Mouse (Mus musculus): ENCODE results near the gene Alx3. TPM values are rescaled to one million over a fixed set of nuclear protein-coding genes. Genes with fewer than 3 reads are reported as not detected.

The Alx3 gene
- polyA plus RNA-seq, 1 experiment from 2014 or later, result not detected

DNA sequence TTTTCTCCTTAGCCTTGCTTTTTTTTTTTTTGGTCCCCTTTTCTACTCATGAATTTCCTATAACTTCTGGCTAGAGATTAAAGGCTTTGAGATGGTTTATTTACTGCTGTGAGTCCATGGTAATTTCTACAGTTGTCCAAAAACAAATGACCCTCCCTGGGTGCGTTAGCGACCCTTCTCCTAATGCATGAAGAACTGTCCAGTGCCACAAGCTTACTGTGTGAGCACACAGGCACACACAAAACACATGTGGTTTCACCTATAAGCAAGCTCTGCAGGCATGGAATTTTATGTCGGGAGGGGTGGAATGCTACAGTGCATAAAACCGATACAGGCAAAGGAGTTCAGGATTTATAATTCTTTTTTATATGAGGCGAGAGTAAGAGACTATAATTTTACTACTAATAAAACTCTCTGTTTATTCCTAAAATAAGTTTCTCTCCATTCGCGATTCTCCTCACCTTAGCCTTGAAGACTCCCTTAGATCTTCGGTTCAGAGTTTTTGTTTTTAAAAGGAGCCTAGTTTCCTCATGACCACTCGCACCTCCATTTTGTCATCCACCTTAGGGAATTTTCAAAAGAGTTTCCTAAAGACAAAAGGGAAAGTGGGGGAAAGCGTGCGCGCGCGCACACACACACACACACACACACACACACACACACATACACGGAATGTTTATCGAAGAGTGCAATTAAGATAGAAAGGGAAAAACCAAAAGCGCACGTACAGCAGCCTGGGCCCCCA lies 12.5 kb upstream of the Alx3 start:
- ATAC-seq, result no peak
- peak overlapping the region; percentile 60 for H3K4me2 ChIP-seq (ENCODE audit: low read depth, low read length)
- no peak overlapping the region for H3K9ac ChIP-seq (replicated peaks)
- H3K9me3 ChIP-seq (ENCODE audit: low read length), result no peaks in the 10 kb centered on the region
- DNase-seq, result no peak
- peaks cover 2% of the 10 kb centered on the region; the same call in 1 of the 2 replicates for H3K4me1 ChIP-seq (ENCODE audit: insufficient read depth)
- no peak overlapping the region for H3K27ac ChIP-seq (ENCODE audit: low read depth)
- no peak for TF ChIP-seq EP300 (IDR thresholded peaks at IDR 0.05; ENCODE audit: low read depth)
- TF ChIP-seq CTCF (IDR thresholded peaks at IDR 0.05; ENCODE audit: low read depth), result no peak
- peaks cover 75% of the 10 kb centered on the region for H3K27me3 ChIP-seq (ENCODE audit: insufficient read depth, low read length)
- H3K36me3 ChIP-seq (replicated peaks; ENCODE audit: insufficient read depth, low read length), result no peaks in the 10 kb centered on the region
- H3K4me3 ChIP-seq (ENCODE audit: low read depth, low read length), result peak overlapping the region; percentile 33
- 4% methylated on average over 18 of the region's 18 CpGs for WGBS (ENCODE audit: insufficient replicate concordance)

DNA sequence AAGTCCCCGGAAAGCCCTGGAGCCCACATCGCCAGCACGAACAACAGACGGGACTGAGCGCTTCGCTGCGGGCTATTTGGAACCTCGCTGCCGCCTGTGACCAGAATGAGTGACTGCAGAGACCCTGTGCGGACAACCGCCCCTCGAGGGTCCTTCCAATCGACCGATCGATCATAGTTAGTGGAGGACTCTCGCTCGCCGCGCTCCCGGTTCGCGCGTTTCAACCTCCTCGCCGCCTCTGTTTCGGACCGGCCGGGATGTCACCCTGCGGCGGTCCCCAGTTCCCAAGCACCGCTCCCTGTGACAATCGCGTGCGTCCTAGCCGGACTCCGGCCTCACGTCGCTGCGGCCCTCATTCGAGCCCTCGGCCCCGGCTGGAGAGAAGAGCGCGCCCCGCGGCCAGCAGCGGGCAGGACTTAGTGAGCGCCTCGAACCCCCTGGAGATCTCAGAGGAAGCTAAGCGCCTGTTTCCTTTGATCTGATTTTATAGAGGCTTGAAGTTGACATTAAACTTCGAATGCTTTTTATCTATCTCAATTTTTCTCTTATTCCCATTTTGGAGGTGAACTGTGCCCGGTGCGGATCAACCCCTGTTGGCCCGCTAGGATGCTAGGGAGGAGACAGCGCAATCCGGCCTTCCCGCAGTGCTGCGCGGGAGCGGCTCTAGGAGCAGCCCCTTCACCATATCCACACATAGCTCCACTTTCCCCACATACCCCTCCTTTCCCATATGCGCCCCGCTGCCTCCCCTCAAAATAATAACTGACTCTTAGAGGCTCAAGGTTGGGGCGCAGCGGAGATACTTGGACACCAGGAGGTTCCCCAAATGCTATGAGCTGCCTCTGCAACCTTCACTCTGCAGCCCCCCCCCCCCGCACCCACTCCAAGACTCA lies 11.7 kb upstream of the Alx3 start:
- H3K4me1 ChIP-seq (ENCODE audit: insufficient read depth), result peaks cover 2% of the 10 kb centered on the region; the same call in 1 of the 2 replicates
- no peak for TF ChIP-seq CTCF (IDR thresholded peaks at IDR 0.05; ENCODE audit: low read depth)
- no peak for TF ChIP-seq EP300 (IDR thresholded peaks at IDR 0.05; ENCODE audit: low read depth)
- no peak overlapping the region for H3K9ac ChIP-seq (replicated peaks)
- H3K27me3 ChIP-seq (ENCODE audit: insufficient read depth, low read length), result peaks cover 79% of the 10 kb centered on the region
- DNase-seq, result no peak
- WGBS (ENCODE audit: insufficient replicate concordance), result 3% methylated on average over 65 of the region's 65 CpGs
- peak overlapping the region; percentile 60 for H3K4me2 ChIP-seq (ENCODE audit: low read depth, low read length)
- no peak overlapping the region for H3K27ac ChIP-seq (ENCODE audit: low read depth)
- H3K9me3 ChIP-seq (ENCODE audit: low read length), result no peaks in the 10 kb centered on the region
- ATAC-seq, result no peak
- no peaks in the 10 kb centered on the region for H3K36me3 ChIP-seq (replicated peaks; ENCODE audit: insufficient read depth, low read length)
- peak overlapping the region; percentile 33 for H3K4me3 ChIP-seq (ENCODE audit: low read depth, low read length)

GRCm38 (mm10) chr3:107583893-107584292 lies 10.9 kb upstream of the Alx3 start:
- no peak for ATAC-seq
- no peak overlapping the region for H3K9ac ChIP-seq (replicated peaks)
- H3K27me3 ChIP-seq (ENCODE audit: insufficient read depth, low read length), result peaks cover 81% of the 10 kb centered on the region
- WGBS (ENCODE audit: insufficient replicate concordance), result 15% methylated on average over 1 of the region's 1 CpGs
- H3K4me1 ChIP-seq (ENCODE audit: insufficient read depth), result peaks cover 2% of the 10 kb centered on the region; the same call in 1 of the 2 replicates
- no peaks in the 10 kb centered on the region for H3K36me3 ChIP-seq (replicated peaks; ENCODE audit: insufficient read depth, low read length)
- DNase-seq, result no peak
- TF ChIP-seq EP300 (IDR thresholded peaks at IDR 0.05; ENCODE audit: low read depth), result no peak
- TF ChIP-seq CTCF (IDR thresholded peaks at IDR 0.05; ENCODE audit: low read depth), result no peak
- no peak overlapping the region for H3K4me3 ChIP-seq (ENCODE audit: low read depth, low read length)
- no peak overlapping the region for H3K27ac ChIP-seq (ENCODE audit: low read depth)
- no peak overlapping the region for H3K4me2 ChIP-seq (ENCODE audit: low read depth, low read length)
- no peaks in the 10 kb centered on the region for H3K9me3 ChIP-seq (ENCODE audit: low read length)

GRCm38 (mm10) chr3:107586504-107586903 lies 8.3 kb upstream of the Alx3 start:
- Histone ChIP-seq H3K4me2 (ENCODE audit: low read depth, low read length) (no peak overlapping the region), H3K27me3 (ENCODE audit: insufficient read depth, low read length) (peaks cover 79% of the 10 kb centered on the region), H3K4me1 (ENCODE audit: insufficient read depth) (peaks cover 2% of the 10 kb centered on the region; the same call in 1 of the 2 replicates), H3K36me3 (replicated peaks; ENCODE audit: insufficient read depth, low read length) (no peaks in the 10 kb centered on the region), H3K4me3 (ENCODE audit: low read depth, low read length) (no peak overlapping the region), H3K9me3 (ENCODE audit: low read length) (no peaks in the 10 kb centered on the region), H3K9ac (replicated peaks) (no peak overlapping the region), H3K27ac (ENCODE audit: low read depth) (no peak overlapping the region)
- WGBS (ENCODE audit: insufficient replicate concordance), result 66% methylated on average over 6 of the region's 6 CpGs
- DNase-seq (no peak), ATAC-seq (no peak)
- TF ChIP-seq CTCF (IDR thresholded peaks at IDR 0.05; ENCODE audit: low read depth) (no peak), EP300 (IDR thresholded peaks at IDR 0.05; ENCODE audit: low read depth) (no peak)

DNA sequence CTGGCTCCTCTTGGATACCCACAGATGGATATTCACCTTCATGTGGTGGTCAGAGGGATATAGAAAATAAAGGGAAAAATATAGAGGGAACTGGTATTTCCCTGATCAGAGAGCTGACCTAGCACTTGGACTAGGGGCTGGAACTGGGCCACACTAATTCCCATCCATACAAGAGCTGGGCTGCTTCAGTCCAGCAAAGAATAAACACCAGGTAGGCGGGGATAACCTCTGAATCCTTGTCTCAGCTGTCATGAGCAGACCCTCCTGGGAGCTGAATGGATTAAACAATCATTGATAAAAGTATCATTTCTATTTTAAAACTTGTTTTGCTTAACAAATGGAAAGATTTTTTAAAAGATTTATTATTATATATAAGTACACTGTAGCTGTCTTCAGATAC lies 3.2 kb upstream of the Alx3 start:
- Histone ChIP-seq H3K4me3 (ENCODE audit: low read depth, low read length) (no peak overlapping the region), H3K9me3 (ENCODE audit: low read length) (no peaks in the 10 kb centered on the region), H3K4me2 (ENCODE audit: low read depth, low read length) (no peak overlapping the region), H3K27ac (ENCODE audit: low read depth) (no peak overlapping the region), H3K9ac (replicated peaks) (no peak overlapping the region), H3K4me1 (ENCODE audit: insufficient read depth) (peaks cover 7% of the 10 kb centered on the region; the same call in 1 of the 2 replicates), H3K36me3 (replicated peaks; ENCODE audit: insufficient read depth, low read length) (no peaks in the 10 kb centered on the region), H3K27me3 (ENCODE audit: insufficient read depth, low read length) (peaks cover 77% of the 10 kb centered on the region)
- no peak for DNase-seq
- ATAC-seq, result no peak
- TF ChIP-seq EP300 (IDR thresholded peaks at IDR 0.05; ENCODE audit: low read depth), result no peak
- TF ChIP-seq CTCF (IDR thresholded peaks at IDR 0.05; ENCODE audit: low read depth), result no peak
- WGBS (ENCODE audit: insufficient replicate concordance), result 37% methylated on average over 1 of the region's 1 CpGs

DNA sequence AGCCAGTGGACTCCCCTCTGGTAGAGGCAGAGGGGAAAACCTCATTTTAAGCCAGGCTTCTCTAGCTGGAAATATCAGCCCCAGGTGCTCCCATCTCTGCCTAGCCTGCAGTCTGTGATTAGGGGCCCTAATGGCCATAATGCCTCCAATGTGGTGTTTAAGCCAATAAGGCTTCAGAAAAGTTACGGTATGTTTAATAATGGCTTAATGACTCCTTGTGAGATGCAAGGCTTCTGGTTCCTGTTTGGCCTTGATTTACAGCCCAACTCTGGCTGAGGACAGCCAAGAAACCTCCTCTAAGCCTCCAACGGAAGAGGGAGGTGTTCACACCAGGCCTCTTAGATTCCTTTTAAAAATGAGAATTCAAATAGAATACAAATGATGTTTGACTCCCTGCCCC lies 1.2 kb upstream of the Alx3 start:
- Histone ChIP-seq H3K4me1 (ENCODE audit: insufficient read depth) (peaks cover 7% of the 10 kb centered on the region; the same call in 1 of the 2 replicates), H3K27me3 (ENCODE audit: insufficient read depth, low read length) (peaks cover 84% of the 10 kb centered on the region), H3K36me3 (replicated peaks; ENCODE audit: insufficient read depth, low read length) (no peaks in the 10 kb centered on the region), H3K4me3 (ENCODE audit: low read depth, low read length) (no peak overlapping the region), H3K4me2 (ENCODE audit: low read depth, low read length) (no peak overlapping the region), H3K9me3 (ENCODE audit: low read length) (no peaks in the 10 kb centered on the region), H3K27ac (ENCODE audit: low read depth) (no peak overlapping the region), H3K9ac (replicated peaks) (no peak overlapping the region)
- 32% methylated on average over 2 of the region's 2 CpGs for WGBS (ENCODE audit: insufficient replicate concordance)
- DNase-seq (no peak), ATAC-seq (no peak)
- TF ChIP-seq EP300 (IDR thresholded peaks at IDR 0.05; ENCODE audit: low read depth) (no peak), CTCF (IDR thresholded peaks at IDR 0.05; ENCODE audit: low read depth) (no peak)
